Mouse (Mus musculus): ENCODE results near the gene Olfr642. TPM values are rescaled to one million over a fixed set of nuclear protein-coding genes. Genes with fewer than 3 reads are reported as not detected.

Olfr642 gene
- polyA plus RNA-seq, 1 experiment from 2014 or later = not detected

DNA sequence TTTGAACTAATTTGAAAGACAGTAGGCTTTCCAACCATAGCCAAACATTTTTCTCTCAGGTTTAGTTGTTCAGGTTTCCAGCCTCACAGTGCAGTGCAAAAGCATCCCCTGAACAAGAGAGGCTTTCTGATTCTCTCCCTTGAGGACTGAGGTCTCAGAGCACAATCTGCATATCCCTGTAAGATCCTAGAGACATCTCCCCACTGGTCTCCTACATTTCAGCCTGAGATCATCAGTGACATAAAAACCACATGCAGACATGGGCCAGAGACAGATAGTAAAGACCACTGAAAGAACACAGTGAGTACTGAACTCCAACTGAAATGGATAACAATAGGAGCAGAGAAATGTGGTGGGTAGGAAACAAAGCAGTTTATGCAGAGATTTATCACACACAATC, 54.0 kb downstream of the Olfr642 start, which contains the start of gene Olfr638:
Olfr638 (plus strand) TSS at position 301 of the 400 bp plus-strand sequence.
- no peaks in the 10 kb centered on the region for H3K9me3 ChIP-seq (replicated peaks)
- no peak within 1 kb of the TSS for H3K4me3 ChIP-seq
- no peak for ATAC-seq
- H3K9ac ChIP-seq = no peak within 1 kb of the TSS
- H3K27ac ChIP-seq = no peak within 1 kb of the TSS
- H3K36me3 ChIP-seq = no peaks in the 10 kb centered on the region
- H3K4me2 ChIP-seq = no peak within 1 kb of the TSS
- H3K27me3 ChIP-seq (replicated peaks) = no peaks in the 10 kb centered on the region
- H3K4me1 ChIP-seq = no peaks in the 10 kb centered on the region

Other genes starting within 250 kb of the Olfr642 start
- gene Hbb-bt, start 238.7 kb downstream of the Olfr642 start, polyA plus RNA-seq (2016; fragmentation: Nextera tagmentation; extraction: Ambion mirVana) = 37,996 and 38,837 TPM in 2 replicates
- gene Hbb-bs, start 224.6 kb downstream of the Olfr642 start, polyA plus RNA-seq (2016; fragmentation: Nextera tagmentation; extraction: Ambion mirVana) = 70,723 and 73,152 TPM in 2 replicates
- gene Hbb-bh2, start 212.1 kb downstream of the Olfr642 start, polyA plus RNA-seq (2016; fragmentation: Nextera tagmentation; extraction: Ambion mirVana) = 0.72 and 1.2 TPM in 2 replicates
- 1,392 and 1,481 TPM in 2 replicates for gene Hbb-bh1, start 209.5 kb downstream of the Olfr642 start, polyA plus RNA-seq (2016; fragmentation: Nextera tagmentation; extraction: Ambion mirVana)
- gene Hbb-y, start 199.4 kb downstream of the Olfr642 start, polyA plus RNA-seq (2016; fragmentation: Nextera tagmentation; extraction: Ambion mirVana) = 9,927 and 10,875 TPM in 2 replicates
- not detected in 2 replicates for gene Olfr66, start 166.4 kb downstream of the Olfr642 start, polyA plus RNA-seq (2016; fragmentation: Nextera tagmentation; extraction: Ambion mirVana)
- not detected in 2 replicates for gene Olfr64, start 158.2 kb downstream of the Olfr642 start, polyA plus RNA-seq (2016; fragmentation: Nextera tagmentation; extraction: Ambion mirVana)
- gene Olfr65, start 149.2 kb downstream of the Olfr642 start, polyA plus RNA-seq (2016; fragmentation: Nextera tagmentation; extraction: Ambion mirVana) = not detected in 2 replicates
- 0.30 TPM in 1 of 2 replicates, not detected in the other for gene Olfr631, start 123.8 kb downstream of the Olfr642 start, polyA plus RNA-seq (2016; fragmentation: Nextera tagmentation; extraction: Ambion mirVana)
- gene Olfr632, start 118.3 kb downstream of the Olfr642 start, polyA plus RNA-seq (2016; fragmentation: Nextera tagmentation; extraction: Ambion mirVana) = 0.17 and 0.35 TPM in 2 replicates
- 0.08 TPM in 1 of 2 replicates, not detected in the other for gene Olfr633, start 108.2 kb downstream of the Olfr642 start, polyA plus RNA-seq (2016; fragmentation: Nextera tagmentation; extraction: Ambion mirVana)
- gene Olfr635, start 81.5 kb downstream of the Olfr642 start, polyA plus RNA-seq (2016; fragmentation: Nextera tagmentation; extraction: Ambion mirVana) = not detected in 2 replicates
- not detected in 2 replicates for gene Olfr638, start 53.9 kb downstream of the Olfr642 start, polyA plus RNA-seq (2016; fragmentation: Nextera tagmentation; extraction: Ambion mirVana)
- not detected in 2 replicates for gene Olfr639, start 35.4 kb downstream of the Olfr642 start, polyA plus RNA-seq (2016; fragmentation: Nextera tagmentation; extraction: Ambion mirVana)
- not detected in 2 replicates for gene Olfr640, start 27.1 kb downstream of the Olfr642 start, polyA plus RNA-seq (2016; fragmentation: Nextera tagmentation; extraction: Ambion mirVana)
- gene Olfr641, start 17.2 kb downstream of the Olfr642 start, polyA plus RNA-seq (2016; fragmentation: Nextera tagmentation; extraction: Ambion mirVana) = not detected in 2 replicates
- gene 4930516K23Rik, start 8.8 kb upstream of the Olfr642 start, polyA plus RNA-seq (2016; fragmentation: Nextera tagmentation; extraction: Ambion mirVana) = not detected in 2 replicates
- gene Olfr644, start 19.2 kb upstream of the Olfr642 start, polyA plus RNA-seq (2016; fragmentation: Nextera tagmentation; extraction: Ambion mirVana) = not detected in 2 replicates
- not detected in 2 replicates for gene Olfr645, start 32.8 kb upstream of the Olfr642 start, polyA plus RNA-seq (2016; fragmentation: Nextera tagmentation; extraction: Ambion mirVana)
- not detected in 2 replicates for gene Olfr646, start 52.2 kb upstream of the Olfr642 start, polyA plus RNA-seq (2016; fragmentation: Nextera tagmentation; extraction: Ambion mirVana)
- gene Ubqln5, start 77.2 kb upstream of the Olfr642 start, polyA plus RNA-seq (2016; fragmentation: Nextera tagmentation; extraction: Ambion mirVana) = not detected in 2 replicates
- gene Olfr643, start 84.7 kb upstream of the Olfr642 start, polyA plus RNA-seq (2016; fragmentation: Nextera tagmentation; extraction: Ambion mirVana) = not detected in 2 replicates
- not detected in 2 replicates for gene Ubqln3, start 90.6 kb upstream of the Olfr642 start, polyA plus RNA-seq (2016; fragmentation: Nextera tagmentation; extraction: Ambion mirVana)
- not detected in 2 replicates for gene Ubqlnl, start 97.9 kb upstream of the Olfr642 start, polyA plus RNA-seq (2016; fragmentation: Nextera tagmentation; extraction: Ambion mirVana)
- gene Olfm5, start 112.2 kb upstream of the Olfr642 start, polyA plus RNA-seq (2016; fragmentation: Nextera tagmentation; extraction: Ambion mirVana) = not detected in 2 replicates
- 0.05 and 0.11 TPM in 2 replicates for gene Olfr648, start 130.7 kb upstream of the Olfr642 start, polyA plus RNA-seq (2016; fragmentation: Nextera tagmentation; extraction: Ambion mirVana)
- gene Olfr649, start 143.3 kb upstream of the Olfr642 start, polyA plus RNA-seq (2016; fragmentation: Nextera tagmentation; extraction: Ambion mirVana) = not detected in 2 replicates
- 1.6 and 1.7 TPM in 2 replicates for gene Trim6, start 166.1 kb upstream of the Olfr642 start, polyA plus RNA-seq (2016; fragmentation: Nextera tagmentation; extraction: Ambion mirVana)
- 1.2 and 1.7 TPM in 2 replicates for gene Trim34a, start 191.8 kb upstream of the Olfr642 start, polyA plus RNA-seq (2016; fragmentation: Nextera tagmentation; extraction: Ambion mirVana)
- 0.33 and 0.38 TPM in 2 replicates for gene Trim5, start 235.4 kb upstream of the Olfr642 start, polyA plus RNA-seq (2016; fragmentation: Nextera tagmentation; extraction: Ambion mirVana)